Mouse (Mus musculus) kidney, postnatal 0 days (tissue): Measurements from ENCODE around the gene Abcb11. TPM values are rescaled to one million over a fixed set of nuclear protein-coding genes. Genes with fewer than 3 reads are reported as not detected.
"Not testable (repeated sequence)": the region's sequence is repeated elsewhere in the genome, so short reads cannot be mapped to it uniquely, and the experiment has no call there.

Experiments
- ATAC-seq: fragments of 200-750 bp; cut with Nextera tagmentation; replicated peaks from 2 replicates; pipeline ENCODE4 v1.8.0; 2017; ENCODE audit warnings: low read depth, moderate number of reproducible peaks, moderate TSS enrichment, moderate library complexity; ENCODE audit not compliant: low FRiP score
- DNase-seq: peaks from one replicate; pipeline ENCODE4 v3.0.0-alpha.2; 2016; ENCODE audit warnings: low spot score
- H3K27ac ChIP-seq: fragments of 300-500 bp; sonication (generic); 2 replicates; pipeline ENCODE4 v1.5.1; 2014; ENCODE audit warnings: mild to moderate bottlenecking
- H3K27me3 ChIP-seq: fragments of 300-500 bp; sonication (generic); 2 replicates; pipeline ENCODE4 v1.6.1; 2014; ENCODE audit warnings: low read length, mixed read lengths; ENCODE audit not compliant: insufficient read depth
- H3K36me3 ChIP-seq: fragments of 300-500 bp; sonication (generic); 2 replicates; pipeline ENCODE4 v1.6.1; 2014; ENCODE audit warnings: low read length, mixed read lengths; ENCODE audit not compliant: insufficient read depth
- H3K4me1 ChIP-seq: fragments of 300-500 bp; sonication (generic); replicated peaks from 2 replicates; pipeline ENCODE4 v1.6.1; 2014; ENCODE audit warnings: antibody characterized with exemption, low read length, mixed read lengths; ENCODE audit not compliant: insufficient read depth
- H3K4me2 ChIP-seq: fragments of 300-500 bp; sonication (generic); 2 replicates; pipeline ENCODE4 v1.6.1; 2014; ENCODE audit warnings: mild to moderate bottlenecking, low read length, moderate library complexity, mixed read lengths
- H3K4me3 ChIP-seq: fragments of 300-500 bp; sonication (generic); replicated peaks from 2 replicates; pipeline ENCODE4 v1.5.1; 2014; ENCODE audit warnings: low read depth, low read length
- H3K9ac ChIP-seq: fragments of 300-500 bp; sonication (generic); 2 replicates; pipeline ENCODE4 v1.6.1; 2014; ENCODE audit warnings: low read depth, low read length
- H3K9me3 ChIP-seq: fragments of 300-500 bp; sonication (generic); replicated peaks from 2 replicates; pipeline ENCODE4 v1.6.1; 2016; ENCODE audit warnings: low read length, inconsistent platforms, mixed read lengths
- CTCF ChIP-seq: IDR thresholded peaks from 2 replicates; pipeline ENCODE4 v1.5.1; 2016; ENCODE audit warnings: antibody characterized with exemption, low read depth, mild to moderate bottlenecking, moderate library complexity
- WGBS: fragments of 180-500 bp; shearing (Covaris S2); extraction: QIAGEN DNeasy Blood & Tissue Kit; methylation state at CpG from one replicate; pipeline ENCODE4 v1.1.7; 2014; 5-methylcytosine and 5-hydroxymethylcytosine counted together
- polyA plus RNA-seq: library from polyadenylated mRNA; unstranded; fragments of >200 nt; fragmentation: Nextera tagmentation; extraction: Ambion mirVana; gene quantifications from 2 replicates; pipeline ENCODE4 v1.2.1, GENCODE M21; 2015

Abcb11 gene
- polyA plus RNA-seq, 1 experiment from 2014 or later = 0.32 TPM

DNA sequence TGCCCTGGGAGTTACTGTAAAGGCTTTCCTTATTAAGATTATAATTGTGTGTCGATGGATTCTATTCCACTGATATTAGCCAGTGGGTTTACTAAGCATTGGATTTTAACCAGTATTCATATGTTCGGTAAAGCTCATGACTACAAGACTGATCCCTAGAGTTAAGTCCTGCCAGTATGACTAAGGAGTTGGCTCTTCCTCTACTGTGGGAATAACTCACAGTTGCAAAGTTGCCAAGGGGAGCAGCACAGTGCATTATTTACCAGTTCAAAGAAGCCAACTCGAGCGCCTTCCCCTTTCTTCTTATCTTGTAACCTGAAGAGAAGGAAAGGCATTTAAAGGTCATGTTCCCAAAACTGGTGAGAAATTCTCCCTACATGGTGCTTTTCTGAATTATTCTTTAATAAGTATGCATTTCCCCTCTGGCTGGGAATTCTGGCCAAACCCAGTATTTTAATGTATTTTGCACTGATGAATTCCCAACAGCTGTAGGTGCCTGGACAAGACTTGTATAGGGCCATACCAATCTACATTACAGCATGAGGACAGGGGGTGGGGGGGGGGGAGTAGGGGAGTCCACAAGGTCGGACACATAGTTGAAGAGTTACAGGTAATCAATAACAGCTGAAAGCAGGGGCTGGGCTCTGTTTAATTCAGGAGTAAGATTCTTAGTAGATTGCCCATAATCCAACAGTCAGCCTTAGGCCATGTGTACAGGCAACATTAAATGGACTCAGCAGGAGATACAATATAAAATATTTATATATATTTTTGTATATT, 17.3 kb downstream of the Abcb11 start:
- no peaks in the 10 kb centered on the region for H3K4me1 ChIP-seq
- no peak overlapping the region for H3K4me3 ChIP-seq
- no peak for DNase-seq
- H3K27me3 ChIP-seq = no peaks in the 10 kb centered on the region
- TF ChIP-seq CTCF = no peak
- no peak overlapping the region for H3K4me2 ChIP-seq
- no peak overlapping the region for H3K9ac ChIP-seq
- H3K27ac ChIP-seq = no peak overlapping the region
- no peaks in the 10 kb centered on the region for H3K9me3 ChIP-seq
- no peak for ATAC-seq
- WGBS = 82% methylated on average over 5 of the region's 5 CpGs
- no peaks in the 10 kb centered on the region for H3K36me3 ChIP-seq

DNA sequence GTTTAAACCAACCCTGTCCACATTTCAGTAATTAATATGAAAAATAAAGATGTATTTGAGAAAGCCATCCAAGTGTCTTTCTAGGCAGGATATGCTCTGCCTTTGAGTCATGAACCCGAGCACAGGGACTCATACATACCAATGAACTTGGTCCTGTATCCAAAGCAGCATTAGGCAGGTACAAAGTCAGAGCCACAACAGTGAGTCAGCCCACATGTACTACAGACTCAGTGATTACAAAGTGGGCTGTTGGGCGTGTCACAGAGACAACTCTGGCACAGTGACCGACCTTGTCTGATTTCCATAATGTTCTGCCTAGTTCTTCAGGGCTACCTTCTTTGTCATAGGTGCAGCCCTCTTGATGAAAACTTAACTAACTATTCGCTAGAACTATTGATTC, 19.4 kb downstream of the Abcb11 start:
- 85% methylated on average over 4 of the region's 4 CpGs for WGBS
- Histone ChIP-seq H3K4me2 (no peak overlapping the region), H3K9me3 (no peaks in the 10 kb centered on the region), H3K36me3 (no peaks in the 10 kb centered on the region), H3K27ac (no peak overlapping the region), H3K27me3 (no peaks in the 10 kb centered on the region), H3K4me1 (no peaks in the 10 kb centered on the region), H3K9ac (no peak overlapping the region), H3K4me3 (no peak overlapping the region)
- no peak for ATAC-seq
- TF ChIP-seq CTCF = no peak
- no peak for DNase-seq

DNA sequence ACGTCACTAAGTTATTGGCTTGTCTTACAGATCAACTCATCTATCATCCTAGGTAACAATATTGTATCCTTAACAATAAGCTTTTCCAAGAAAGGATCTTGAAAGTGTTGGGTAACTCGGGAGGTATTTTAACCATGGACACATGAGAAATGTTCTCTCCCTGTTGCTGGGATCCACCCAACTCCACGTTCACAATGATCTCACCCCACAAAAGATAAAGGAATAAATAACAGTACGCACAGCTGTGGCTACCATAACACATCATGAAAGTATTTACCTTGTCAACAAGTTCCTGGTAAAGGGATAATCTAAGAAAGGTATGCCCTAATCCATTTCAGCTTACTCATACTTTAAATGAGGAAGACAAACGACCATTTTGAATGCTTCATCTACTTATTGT, 21.0 kb downstream of the Abcb11 start:
- ATAC-seq = no peak
- H3K27me3 ChIP-seq = no peaks in the 10 kb centered on the region
- H3K9ac ChIP-seq = no peak overlapping the region
- no peak for TF ChIP-seq CTCF
- no peaks in the 10 kb centered on the region for H3K4me1 ChIP-seq
- no peak overlapping the region for H3K4me2 ChIP-seq
- H3K4me3 ChIP-seq = no peak overlapping the region
- no peak overlapping the region for H3K27ac ChIP-seq
- H3K36me3 ChIP-seq = no peaks in the 10 kb centered on the region
- DNase-seq = no peak
- no peaks in the 10 kb centered on the region for H3K9me3 ChIP-seq
- WGBS = 71% methylated on average over 5 of the region's 5 CpGs

DNA sequence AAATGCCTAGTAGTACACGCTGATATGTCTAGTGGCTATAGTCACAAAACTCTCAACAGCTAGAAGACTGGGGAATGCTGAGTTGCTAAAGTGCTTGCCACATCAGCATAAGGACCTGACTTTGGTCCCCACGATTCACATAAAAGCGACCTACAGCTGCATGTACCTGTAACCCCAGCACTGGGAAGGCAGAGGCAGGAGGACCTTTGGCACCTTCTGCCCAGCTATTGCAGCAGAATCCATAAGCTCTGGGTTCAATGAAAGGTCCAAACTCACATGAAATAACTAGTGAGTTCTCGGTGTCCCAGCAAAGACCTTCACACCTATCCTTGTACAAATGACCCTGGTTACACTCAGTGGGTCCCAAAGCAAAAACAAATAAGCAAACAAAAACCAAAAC, 31.1 kb downstream of the Abcb11 start:
- WGBS = 93% methylated on average over 4 of the region's 4 CpGs
- Histone ChIP-seq H3K9ac (no peak overlapping the region), H3K27ac (no peak overlapping the region), H3K27me3 (no peaks in the 10 kb centered on the region), H3K4me3 (no peak overlapping the region), H3K9me3 (no peaks in the 10 kb centered on the region), H3K36me3 (no peaks in the 10 kb centered on the region), H3K4me2 (no peak overlapping the region), H3K4me1 (no peaks in the 10 kb centered on the region)
- no peak for TF ChIP-seq CTCF
- DNase-seq = no peak
- ATAC-seq = no peak

DNA sequence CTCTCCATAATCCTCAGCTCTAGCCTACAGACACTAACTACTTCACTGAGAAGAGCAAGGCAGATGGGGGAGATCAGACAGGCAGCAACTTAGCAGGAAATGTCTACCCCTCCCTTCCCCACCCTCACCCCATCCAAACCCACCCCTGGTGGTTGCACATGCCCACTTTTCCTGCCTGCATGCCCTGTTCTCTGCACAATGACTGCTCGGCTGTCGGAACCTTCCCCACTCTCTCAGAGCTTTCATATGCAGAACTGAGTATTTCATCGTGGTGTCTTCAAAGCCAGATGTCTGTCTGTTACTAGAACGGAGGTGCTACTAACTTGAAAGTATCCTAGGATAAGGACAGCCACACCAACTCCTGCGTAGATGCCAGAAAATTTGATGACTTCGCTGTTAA, 34.3 kb downstream of the Abcb11 start:
- Histone ChIP-seq H3K9ac (no peak overlapping the region), H3K36me3 (no peaks in the 10 kb centered on the region), H3K27me3 (no peaks in the 10 kb centered on the region), H3K4me1 (no peaks in the 10 kb centered on the region), H3K9me3 (no peaks in the 10 kb centered on the region), H3K27ac (no peak overlapping the region), H3K4me3 (no peak overlapping the region), H3K4me2 (no peak overlapping the region)
- no peak for DNase-seq
- no peak for ATAC-seq
- TF ChIP-seq CTCF = no peak
- 67% methylated on average over 6 of the region's 6 CpGs for WGBS

DNA sequence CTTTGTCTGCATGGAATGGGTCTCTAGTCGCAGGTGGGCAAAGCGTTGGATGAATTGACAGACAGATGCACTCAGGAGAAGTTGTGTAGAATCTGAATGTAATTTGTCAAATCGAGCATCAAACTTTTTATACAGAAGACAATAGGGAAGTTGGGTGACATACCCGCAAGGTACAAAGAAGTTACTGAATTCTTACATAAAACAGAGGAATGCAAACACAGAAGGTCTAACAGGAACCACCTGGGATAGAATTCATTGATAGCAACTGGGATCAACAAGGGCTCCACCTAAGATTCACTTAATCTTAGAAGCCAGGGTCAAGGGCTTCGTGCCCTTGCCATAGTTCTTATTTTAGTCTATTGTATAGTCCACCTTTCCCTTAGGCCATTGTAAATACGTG, 41.8 kb downstream of the Abcb11 start:
- not testable (repeated sequence) for DNase-seq, H3K36me3 ChIP-seq, ATAC-seq, H3K4me3 ChIP-seq, H3K9me3 ChIP-seq, H3K27ac ChIP-seq, H3K4me1 ChIP-seq, H3K9ac ChIP-seq, H3K4me2 ChIP-seq, H3K27me3 ChIP-seq
- 91% methylated on average over 5 of the region's 6 CpGs for WGBS

DNA sequence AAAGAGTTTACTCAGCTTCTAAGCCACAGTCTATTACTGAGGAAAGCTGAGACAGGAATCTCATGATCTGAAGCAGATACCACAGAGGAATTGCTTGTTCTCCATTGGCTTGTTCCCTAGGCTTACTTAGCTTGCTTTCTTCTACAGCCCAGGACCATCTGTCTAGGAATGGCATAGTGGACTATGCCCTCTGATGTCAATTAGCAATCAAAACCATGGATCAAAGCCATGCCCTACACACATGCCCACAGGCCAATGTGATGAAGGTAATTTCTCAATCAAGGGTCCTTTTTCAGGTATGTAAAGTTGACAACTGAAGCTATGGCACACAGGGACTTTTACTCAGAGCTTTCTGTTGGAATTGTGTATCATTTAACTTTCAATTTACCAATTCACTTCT, 47.9 kb downstream of the Abcb11 start:
- Histone ChIP-seq H3K4me1 (no peaks in the 10 kb centered on the region), H3K36me3 (no peaks in the 10 kb centered on the region), H3K27me3 (no peaks in the 10 kb centered on the region), H3K4me3 (no peak overlapping the region), H3K9me3 (no peaks in the 10 kb centered on the region), H3K27ac (no peak overlapping the region), H3K9ac (no peak overlapping the region), H3K4me2 (no peak overlapping the region)
- DNase-seq = no peak
- no peak for ATAC-seq
- no peak for TF ChIP-seq CTCF
